Mouse (Mus musculus): ENCODE measurements around the gene Hdhd3.

- no peak for TF ChIP-seq CTCF (IDR thresholded peaks at IDR 0.05; ENCODE audit: control insufficient read depth, insufficient read depth, insufficient read length)
- no peak for TF ChIP-seq MAX (IDR thresholded peaks at IDR 0.05)
- no peak for TF ChIP-seq MYOG (IDR thresholded peaks at IDR 0.05; ENCODE audit: control insufficient read depth, extremely low read depth, insufficient read length)
- no peak for TF ChIP-seq CEBPB (IDR thresholded peaks at IDR 0.05; ENCODE audit: low read depth)
Observed at GRCm38 (mm10) chr4:62463124-62463523, 40.1 kb downstream of the Hdhd3 start.
